Mouse (Mus musculus): ENCODE measurements around the gene Tmem91. TPM values are rescaled to one million over a fixed set of nuclear protein-coding genes. Genes with fewer than 3 reads are reported as not detected.

Tmem91 gene
- polyA plus RNA-seq, 1 experiment from 2014 or later: 4.0 TPM

DNA sequence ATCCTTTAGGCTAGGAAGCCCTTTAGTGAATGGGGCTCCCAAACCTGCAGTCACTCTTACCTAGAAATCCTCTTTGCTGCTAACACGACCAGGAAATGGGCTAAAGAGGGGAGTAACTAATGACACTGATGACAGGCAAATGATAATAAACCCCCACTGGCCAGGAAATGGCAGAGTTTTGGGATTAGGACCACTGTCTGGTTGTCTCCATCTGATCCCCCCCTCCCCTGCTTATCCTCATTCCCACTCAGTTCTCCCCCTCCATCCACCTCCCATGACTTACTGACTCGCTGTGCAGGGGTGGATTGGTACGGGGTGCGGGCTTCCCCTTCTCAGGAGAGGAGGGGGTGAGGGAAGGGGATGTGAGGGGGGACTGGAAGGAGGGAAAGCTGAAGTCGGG is 15.1 kb upstream of the Tmem91 start:
- WGBS: 44% methylated on average over 5 of the region's 5 CpGs
- H3K4me2 ChIP-seq: no peak overlapping the region
- no peak for ATAC-seq (ENCODE audit: low FRiP score)
- H3K27me3 ChIP-seq: peaks cover 73% of the 10 kb centered on the region
- H3K4me3 ChIP-seq (replicated peaks): no peak overlapping the region
- no peaks in the 10 kb centered on the region for H3K36me3 ChIP-seq (replicated peaks)
- H3K9me3 ChIP-seq: no peaks in the 10 kb centered on the region
- H3K4me1 ChIP-seq: peaks cover 39% of the 10 kb centered on the region
- H3K9ac ChIP-seq: no peak overlapping the region
- H3K27ac ChIP-seq: no peak overlapping the region

DNA sequence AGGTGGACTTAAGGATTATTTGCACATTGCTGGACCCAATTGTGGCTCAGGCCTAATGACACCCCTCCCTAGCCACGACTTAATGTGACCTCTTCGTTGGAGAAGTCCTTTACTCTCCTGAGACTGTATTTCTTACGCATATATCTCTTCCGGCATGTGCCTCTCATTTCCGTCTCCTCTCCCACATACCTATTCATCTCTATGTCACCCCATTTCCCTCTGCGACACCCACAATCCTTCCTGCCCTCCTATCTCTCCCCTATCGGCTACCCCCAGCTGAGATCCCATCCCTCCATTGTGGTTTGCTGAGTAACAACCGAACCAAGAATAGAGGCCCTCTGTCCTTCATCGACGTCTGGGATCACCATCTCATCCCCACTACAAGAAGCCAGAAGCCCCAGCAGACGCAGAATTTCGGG is 14.6 kb upstream of the Tmem91 start:
- Histone ChIP-seq H3K36me3 (replicated peaks) (no peaks in the 10 kb centered on the region), H3K4me3 (replicated peaks) (peak overlapping the region; percentile 51), H3K4me2 (peak overlapping the region; percentile 71), H3K9me3 (no peaks in the 10 kb centered on the region), H3K9ac (no peak overlapping the region), H3K27ac (no peak overlapping the region), H3K4me1 (peaks cover 39% of the 10 kb centered on the region), H3K27me3 (peaks cover 73% of the 10 kb centered on the region)
- ATAC-seq (ENCODE audit: low FRiP score): no peak
- 15% methylated on average over 12 of the region's 12 CpGs for WGBS

DNA sequence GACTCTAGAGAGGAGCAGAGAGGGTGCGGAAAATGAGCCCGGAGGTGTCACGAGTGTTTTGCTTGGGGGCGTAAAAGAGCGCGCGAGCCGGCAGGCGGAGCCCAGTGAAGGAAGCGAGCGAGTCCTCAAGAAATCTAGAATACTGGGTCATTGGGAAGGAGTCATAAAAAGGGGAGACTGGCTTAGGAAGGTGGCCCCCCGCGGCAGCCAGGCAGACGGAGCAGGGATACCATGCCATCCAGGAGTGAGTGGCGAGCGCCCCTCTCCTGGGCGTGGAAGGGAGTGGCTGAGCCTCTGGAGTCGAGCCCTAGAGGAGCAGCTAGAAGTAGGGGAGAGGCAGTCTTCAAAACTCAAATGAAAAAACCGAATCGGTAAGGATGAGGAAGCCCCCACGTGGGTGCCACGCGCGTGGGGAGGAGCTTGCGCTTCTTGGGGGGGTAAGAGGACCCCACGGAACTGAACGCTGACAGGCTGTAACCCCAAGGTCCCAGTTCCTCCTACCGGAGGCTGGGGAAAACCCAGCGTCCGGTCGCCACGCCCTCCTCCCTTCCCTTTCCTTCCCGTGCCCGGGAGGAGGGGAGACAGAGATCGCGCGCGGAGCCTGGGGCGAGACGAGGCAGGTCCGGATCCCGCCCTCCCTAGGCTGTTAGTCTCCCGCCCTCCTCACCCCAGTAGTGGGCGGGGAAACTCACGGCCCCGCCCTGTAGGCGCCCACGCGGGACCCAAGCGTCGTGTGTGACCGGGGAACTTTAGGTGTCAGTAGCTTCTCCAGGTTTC is 14.0 kb upstream of the Tmem91 start:
- WGBS: 3% methylated on average over 52 of the region's 52 CpGs
- H3K27me3 ChIP-seq: peaks cover 73% of the 10 kb centered on the region
- peak overlapping the region; percentile 51 for H3K4me3 ChIP-seq (replicated peaks)
- H3K36me3 ChIP-seq (replicated peaks): no peaks in the 10 kb centered on the region
- peak overlapping the region; percentile 25; the same call in 1 of the 2 replicates for H3K27ac ChIP-seq
- no peaks in the 10 kb centered on the region for H3K9me3 ChIP-seq
- H3K9ac ChIP-seq: peak overlapping the region; percentile 33
- 0 out of 2 replicates have a peak, but pooled peaks have one; percentile 31 for ATAC-seq (ENCODE audit: low FRiP score)
- peak overlapping the region; percentile 71 for H3K4me2 ChIP-seq
- H3K4me1 ChIP-seq: peaks cover 37% of the 10 kb centered on the region

DNA sequence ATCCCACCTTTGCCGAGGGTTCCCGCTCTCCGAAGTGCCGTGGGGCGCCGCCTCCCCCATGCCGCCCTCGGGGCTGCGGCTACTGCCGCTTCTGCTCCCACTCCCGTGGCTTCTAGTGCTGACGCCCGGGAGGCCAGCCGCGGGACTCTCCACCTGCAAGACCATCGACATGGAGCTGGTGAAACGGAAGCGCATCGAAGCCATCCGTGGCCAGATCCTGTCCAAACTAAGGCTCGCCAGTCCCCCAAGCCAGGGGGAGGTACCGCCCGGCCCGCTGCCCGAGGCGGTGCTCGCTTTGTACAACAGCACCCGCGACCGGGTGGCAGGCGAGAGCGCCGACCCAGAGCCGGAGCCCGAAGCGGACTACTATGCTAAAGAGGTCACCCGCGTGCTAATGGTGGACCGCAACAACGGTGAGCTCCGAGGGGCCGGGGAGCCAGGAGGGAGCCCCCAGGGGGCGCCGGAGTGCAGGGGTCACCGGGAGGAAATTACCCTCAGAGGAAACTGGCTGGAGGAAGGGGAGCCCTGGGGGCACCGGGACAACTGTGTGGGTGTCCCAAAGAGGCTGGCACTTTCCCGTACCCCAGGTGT is 12.9 kb upstream of the Tmem91 start:
- H3K4me2 ChIP-seq: peak overlapping the region; percentile 71
- H3K4me1 ChIP-seq: peaks cover 34% of the 10 kb centered on the region
- no peak overlapping the region for H3K27ac ChIP-seq
- peak overlapping the region; percentile 33; the same call in 1 of the 2 replicates for H3K9ac ChIP-seq
- WGBS: under 1% methylated on average over 47 of the region's 47 CpGs
- no peaks in the 10 kb centered on the region for H3K9me3 ChIP-seq
- H3K27me3 ChIP-seq: peaks cover 73% of the 10 kb centered on the region
- H3K4me3 ChIP-seq (replicated peaks): peak overlapping the region; percentile 51
- no peak for ATAC-seq (ENCODE audit: low FRiP score)
- peaks cover 5% of the 10 kb centered on the region; the same call in 1 of the 2 replicates for H3K36me3 ChIP-seq (replicated peaks)

DNA sequence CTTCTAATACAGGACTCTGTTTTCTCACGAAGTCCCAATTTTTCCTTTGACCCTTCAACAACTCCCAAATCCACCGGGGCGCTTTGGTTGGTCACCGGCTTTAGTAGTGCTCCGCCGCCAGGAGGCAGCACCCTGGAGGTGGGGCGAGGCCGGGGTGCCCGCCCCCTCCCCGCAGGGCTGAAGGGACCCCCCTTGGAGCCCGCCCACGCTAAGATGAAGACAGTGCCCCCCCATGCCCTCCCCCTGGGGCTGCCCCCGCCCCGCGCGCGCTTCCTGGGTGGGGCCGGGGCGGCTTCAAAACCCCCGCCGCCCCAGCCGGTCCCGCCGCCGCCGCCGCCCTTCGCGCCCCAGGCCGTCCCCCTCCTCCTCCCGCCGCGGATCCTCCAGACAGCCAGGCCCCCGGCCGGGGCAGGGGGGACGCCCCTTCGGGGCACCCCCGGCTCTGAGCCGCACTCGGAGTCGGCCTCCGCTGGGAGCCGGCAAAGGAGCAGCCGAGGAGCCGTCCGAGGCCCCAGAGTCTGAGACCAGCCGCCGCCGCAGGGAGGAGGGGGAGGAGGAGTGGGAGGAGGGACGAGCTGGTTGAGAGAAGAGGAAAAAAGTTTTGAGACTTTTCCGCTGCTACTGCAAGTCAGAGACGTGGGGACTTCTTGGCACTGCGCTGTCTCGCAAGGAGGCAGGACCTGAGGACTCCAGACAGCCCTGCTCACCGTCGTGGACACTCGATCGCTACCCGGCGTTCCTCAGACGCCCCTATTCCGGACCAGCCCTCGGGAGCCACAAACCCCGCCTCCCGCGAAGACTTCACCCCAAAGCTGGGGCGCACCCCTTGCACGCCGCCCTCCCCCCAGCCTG is 11.9 kb upstream of the Tmem91 start, which contains the start of gene Tgfb1:
Tgfb1 (plus strand) TSS at position 323 of the 852 bp plus-strand sequence.
- peak within 1 kb of the TSS; percentile 71 for H3K4me2 ChIP-seq
- H3K36me3 ChIP-seq (replicated peaks): peaks cover 8% of the 10 kb centered on the region; the same call in 1 of the 2 replicates
- no peaks in the 10 kb centered on the region for H3K9me3 ChIP-seq
- peak within 1 kb of the TSS; percentile 51 for H3K4me3 ChIP-seq (replicated peaks)
- ATAC-seq (ENCODE audit: low FRiP score): peak; percentile 44; the same call in 1 of the 2 replicates
- WGBS: 1% methylated on average over 57 of the region's 69 CpGs
- H3K27ac ChIP-seq: no peak within 1 kb of the TSS
- peak within 1 kb of the TSS; percentile 60 for H3K9ac ChIP-seq
- H3K27me3 ChIP-seq: peaks cover 67% of the 10 kb centered on the region
- peaks cover 36% of the 10 kb centered on the region for H3K4me1 ChIP-seq

DNA sequence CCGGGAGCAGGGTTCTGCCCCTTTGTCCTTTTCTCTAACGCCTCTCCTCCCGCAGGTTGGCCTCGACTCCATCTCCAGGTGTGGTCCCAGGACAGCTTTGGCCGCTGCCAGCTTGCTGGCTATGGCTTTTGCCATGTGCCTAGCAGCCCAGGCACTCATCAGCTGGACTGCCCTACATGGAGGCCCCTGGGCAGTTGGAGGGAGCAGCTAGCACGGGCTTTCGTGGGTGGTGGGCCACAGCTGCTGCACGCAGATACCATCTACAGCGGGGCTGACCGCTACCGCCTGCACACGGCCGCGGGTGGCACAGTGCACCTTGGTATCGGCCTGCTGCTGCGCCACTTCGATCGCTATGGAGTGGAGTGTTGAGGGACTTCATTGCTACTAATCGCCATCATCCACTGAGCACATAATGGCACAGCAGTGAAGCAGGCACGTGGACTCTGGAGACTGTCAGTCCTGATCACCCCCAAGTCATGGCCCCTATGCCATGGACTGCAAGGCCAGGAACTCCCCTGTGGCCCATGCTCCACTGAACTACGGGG is 11.0 kb upstream of the Tmem91 start:
- no peak overlapping the region for H3K9ac ChIP-seq
- no peak overlapping the region; the same call in 1 of the 2 replicates for H3K4me3 ChIP-seq (replicated peaks)
- H3K4me1 ChIP-seq: peaks cover 45% of the 10 kb centered on the region
- H3K4me2 ChIP-seq: no peak overlapping the region
- H3K9me3 ChIP-seq: no peaks in the 10 kb centered on the region
- peaks cover 59% of the 10 kb centered on the region for H3K27me3 ChIP-seq
- 69% methylated on average over 21 of the region's 21 CpGs for WGBS
- no peak for ATAC-seq (ENCODE audit: low FRiP score)
- no peak overlapping the region for H3K27ac ChIP-seq
- peaks cover 8% of the 10 kb centered on the region; the same call in 1 of the 2 replicates for H3K36me3 ChIP-seq (replicated peaks)

DNA sequence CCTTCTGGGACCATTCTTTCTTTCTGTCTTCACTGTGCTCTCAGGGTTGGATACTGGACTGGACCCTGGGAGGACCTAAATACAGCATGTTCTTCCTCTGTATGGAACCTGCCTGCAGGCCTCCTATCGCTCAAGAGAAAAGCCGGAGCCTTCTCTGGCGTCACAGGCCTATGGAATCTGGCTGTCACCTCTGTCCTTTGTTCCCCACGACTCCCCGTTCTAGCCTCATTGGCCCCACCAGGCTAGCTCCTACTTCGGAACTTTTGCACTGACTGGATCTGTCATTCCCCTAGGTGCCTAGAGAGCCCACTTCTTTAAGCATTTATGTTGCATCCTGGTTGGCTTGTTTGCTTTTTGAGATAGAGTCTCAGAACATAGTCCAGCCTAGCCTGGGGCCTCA is 9.7 kb upstream of the Tmem91 start:
- Histone ChIP-seq H3K4me1 (peaks cover 50% of the 10 kb centered on the region), H3K27ac (no peak overlapping the region), H3K4me3 (replicated peaks) (no peak overlapping the region), H3K9ac (no peak overlapping the region), H3K4me2 (no peak overlapping the region), H3K9me3 (no peaks in the 10 kb centered on the region), H3K36me3 (replicated peaks) (peaks cover 8% of the 10 kb centered on the region; the same call in 1 of the 2 replicates), H3K27me3 (peaks cover 46% of the 10 kb centered on the region)
- WGBS: 89% methylated on average over 6 of the region's 6 CpGs
- no peak for ATAC-seq (ENCODE audit: low FRiP score)

DNA sequence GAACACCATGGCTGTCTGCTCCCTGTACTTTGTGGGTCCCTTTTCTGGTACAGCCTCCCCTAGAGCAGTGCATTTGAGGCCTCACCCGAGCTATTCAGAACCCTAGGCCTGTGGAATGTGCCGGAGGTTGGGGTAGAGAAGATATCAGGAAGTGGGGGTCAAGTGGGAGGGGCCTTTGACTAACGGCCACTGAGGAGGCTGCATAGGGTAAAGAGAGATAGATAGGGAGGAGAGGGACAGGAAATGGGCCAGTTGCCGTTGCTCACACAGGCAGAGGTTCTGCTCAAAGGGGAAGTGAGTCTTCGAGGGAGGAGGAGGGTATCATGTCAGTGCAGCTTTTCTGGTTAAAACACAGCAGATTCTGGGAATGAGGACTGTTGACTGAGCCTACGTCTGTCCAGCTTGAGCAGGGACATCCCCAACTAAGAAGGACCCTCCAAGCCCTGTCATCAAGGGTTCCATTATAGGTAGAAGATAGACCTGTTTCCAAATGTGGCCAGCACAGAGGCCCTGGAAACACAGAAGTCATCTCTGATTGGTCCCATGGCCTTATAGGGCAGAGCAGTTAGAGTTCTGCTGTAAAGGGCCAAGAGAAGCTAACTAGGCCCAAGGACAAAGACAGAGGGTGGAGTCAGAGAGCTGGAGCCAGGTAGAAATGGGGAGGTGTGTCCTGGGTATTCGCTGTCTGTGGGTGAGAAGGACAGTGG is 8.7 kb upstream of the Tmem91 start:
- 78% methylated on average over 7 of the region's 7 CpGs for WGBS
- no peak overlapping the region for H3K4me3 ChIP-seq (replicated peaks)
- peaks cover 8% of the 10 kb centered on the region; the same call in 1 of the 2 replicates for H3K36me3 ChIP-seq (replicated peaks)
- ATAC-seq (ENCODE audit: low FRiP score): no peak
- H3K9ac ChIP-seq: no peak overlapping the region
- no peak overlapping the region for H3K27ac ChIP-seq
- no peak overlapping the region for H3K4me2 ChIP-seq
- H3K9me3 ChIP-seq: no peaks in the 10 kb centered on the region
- peaks cover 41% of the 10 kb centered on the region for H3K27me3 ChIP-seq
- peaks cover 41% of the 10 kb centered on the region for H3K4me1 ChIP-seq

DNA sequence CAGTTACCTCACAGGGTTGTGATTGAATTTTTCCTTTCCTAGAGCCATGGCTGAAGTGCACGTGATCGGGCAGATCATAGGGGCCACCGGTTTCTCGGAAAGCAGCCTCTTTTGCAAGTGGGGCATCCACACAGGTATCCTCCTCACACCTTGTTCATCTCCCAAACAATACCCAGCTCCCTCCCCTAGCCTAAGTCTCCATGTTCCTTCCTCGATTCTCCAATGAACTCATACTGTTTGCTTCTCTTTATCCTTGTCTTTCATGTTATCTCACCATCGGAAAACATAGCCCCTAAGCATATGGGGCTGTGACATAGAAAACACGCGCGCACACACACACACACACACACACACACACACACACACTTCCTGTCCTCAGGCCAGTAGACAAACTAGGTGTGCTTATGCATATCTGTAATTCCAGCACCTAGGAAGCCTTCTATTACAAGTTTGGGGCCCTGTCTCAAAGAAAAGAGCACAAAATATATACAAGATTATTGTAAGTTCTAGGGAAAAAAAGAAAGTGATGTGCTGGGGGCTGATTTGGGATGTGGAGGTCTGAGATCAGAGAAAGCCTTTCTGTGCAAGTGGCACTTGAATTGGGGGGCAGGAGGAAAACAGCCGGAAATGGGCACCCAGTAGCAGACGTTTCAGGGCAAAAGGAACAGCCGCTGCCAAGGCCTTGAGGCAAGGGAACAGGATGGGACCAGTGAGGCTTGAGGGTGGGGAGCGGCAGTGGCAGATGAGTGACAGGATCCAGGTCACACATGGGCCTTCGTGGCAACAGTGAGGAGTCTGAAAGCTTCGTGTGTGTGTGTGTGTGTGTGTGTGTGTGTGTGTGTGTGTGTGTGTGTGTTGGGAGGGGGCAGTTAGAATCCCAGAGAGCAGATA is 6.6 kb upstream of the Tmem91 start:
- Histone ChIP-seq H3K4me2 (peak overlapping the region; percentile 62), H3K4me3 (replicated peaks) (peak overlapping the region; percentile 65), H3K9me3 (no peaks in the 10 kb centered on the region), H3K9ac (no peak overlapping the region), H3K27me3 (peaks cover 25% of the 10 kb centered on the region), H3K27ac (no peak overlapping the region), H3K4me1 (peaks cover 20% of the 10 kb centered on the region), H3K36me3 (replicated peaks) (peaks cover 8% of the 10 kb centered on the region; the same call in 1 of the 2 replicates)
- 66% methylated on average over 15 of the region's 15 CpGs for WGBS
- ATAC-seq (ENCODE audit: low FRiP score): peak; percentile 12; the same call in 1 of the 2 replicates

DNA sequence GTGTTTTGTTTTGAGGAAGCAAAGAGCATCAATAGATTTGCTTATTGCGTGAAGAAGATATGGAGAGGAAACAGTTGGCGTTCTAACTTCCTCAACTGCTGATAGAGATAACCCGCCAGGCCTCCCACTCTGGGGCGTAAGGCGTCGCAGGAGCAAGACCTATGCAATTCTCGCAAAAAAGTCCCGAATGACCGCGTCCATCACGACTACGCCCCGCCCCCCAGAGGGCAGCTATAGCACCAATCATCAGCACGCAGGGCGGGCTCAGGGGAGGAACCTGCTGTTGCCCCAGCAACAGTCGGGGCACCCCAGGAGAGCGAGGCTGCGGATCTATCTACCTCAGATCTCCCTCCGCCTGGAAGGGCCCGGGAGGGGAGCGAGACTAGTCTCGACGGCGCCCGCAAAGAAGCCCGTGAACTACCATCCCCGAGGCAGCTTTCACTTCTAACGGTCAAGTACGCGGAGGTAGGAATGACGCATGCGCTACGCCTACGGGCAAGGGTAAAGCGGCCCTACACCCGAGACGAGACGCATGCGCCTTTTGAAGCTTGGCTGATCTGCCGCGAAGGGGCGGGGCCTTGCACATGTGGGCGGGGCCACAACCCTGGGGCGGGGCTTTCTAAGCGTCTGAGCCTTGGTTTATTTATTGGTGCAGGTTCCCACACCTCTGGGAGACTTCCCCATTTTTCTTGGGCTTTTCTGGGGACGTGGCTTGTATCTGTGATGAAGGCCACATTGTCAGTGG is 5.7 kb upstream of the Tmem91 start, which contains the start of gene B9d2:
B9d2 (plus strand) TSS at position 267 of the 745 bp plus-strand sequence.
- H3K27ac ChIP-seq: peak within 1 kb of the TSS; percentile 96
- H3K9ac ChIP-seq: peak within 1 kb of the TSS; percentile 69
- H3K4me2 ChIP-seq: peak within 1 kb of the TSS; percentile 62
- H3K9me3 ChIP-seq: no peaks in the 10 kb centered on the region
- under 1% methylated on average over 46 of the region's 46 CpGs for WGBS
- H3K4me3 ChIP-seq (replicated peaks): peak within 1 kb of the TSS; percentile 65
- H3K27me3 ChIP-seq: peaks cover 25% of the 10 kb centered on the region
- peaks cover 8% of the 10 kb centered on the region; the same call in 1 of the 2 replicates for H3K36me3 ChIP-seq (replicated peaks)
- H3K4me1 ChIP-seq: peaks cover 15% of the 10 kb centered on the region
- peak; percentile 96 for ATAC-seq (ENCODE audit: low FRiP score)
